Mouse (Mus musculus) embryo, embryonic 11.5 days (tissue): ENCODE results near the gene Acsl4.

Source experiments
- DNase-seq: peaks from one replicate; pipeline ENCODE4 v3.0.0-alpha.2; 2012; ENCODE audit warnings: low read depth, low spot score

Gene Acsl4

DNA sequence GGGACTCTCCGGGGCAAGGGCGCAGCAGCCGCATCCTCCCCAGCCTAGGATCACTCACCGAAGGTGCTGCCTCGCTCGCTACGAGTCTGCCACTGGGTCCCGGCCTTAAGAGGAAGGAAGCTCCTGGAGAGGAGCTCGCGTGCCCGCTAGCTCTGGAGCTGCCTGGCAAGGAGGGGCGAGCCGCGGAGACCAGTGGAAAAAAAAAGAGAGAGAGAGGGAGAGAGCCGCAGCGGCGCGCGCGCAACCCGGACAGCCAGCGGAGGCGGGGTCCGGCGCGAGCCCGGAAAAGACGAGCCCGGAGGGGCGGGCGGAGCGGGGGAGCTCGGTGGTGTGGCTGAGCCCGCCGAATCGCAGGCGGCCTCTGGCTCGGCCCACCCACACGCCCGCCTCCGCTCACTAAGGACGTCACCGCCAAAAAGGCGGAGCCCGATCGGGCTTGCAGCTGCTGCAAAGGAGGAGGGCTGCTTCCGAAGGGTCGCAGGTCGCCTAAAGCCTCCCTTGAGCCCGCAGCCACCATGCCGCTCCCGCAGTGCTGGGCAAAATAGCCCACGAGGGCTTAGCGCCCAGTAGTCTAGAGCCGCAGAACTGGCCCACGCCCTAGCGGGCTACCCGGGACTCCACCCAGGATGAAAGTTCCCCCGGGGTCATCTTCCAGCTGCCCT is at the start of gene Acsl4:
Gene Acsl4 (minus strand): TSS at position 289 of the 662 bp plus-strand sequence.
- peak; percentile 76 for DNase-seq

- DNase-seq, result no peak
These were observed 47.7 kb upstream of the Acsl4 start for GRCm38 (mm10) chrX:142437971-142438504.

- no peak for DNase-seq
These were observed 42.5 kb upstream of the Acsl4 start for GRCm38 (mm10) chrX:142432846-142433245.

GRCm38 (mm10) chrX:142427111-142427510 is 36.8 kb upstream of the Acsl4 start:
- DNase-seq, result no peak

GRCm38 (mm10) chrX:142426628-142427027 is 36.3 kb upstream of the Acsl4 start:
- DNase-seq, result no peak

GRCm38 (mm10) chrX:142413884-142414283 is 23.5 kb upstream of the Acsl4 start:
- DNase-seq, result no peak

DNA sequence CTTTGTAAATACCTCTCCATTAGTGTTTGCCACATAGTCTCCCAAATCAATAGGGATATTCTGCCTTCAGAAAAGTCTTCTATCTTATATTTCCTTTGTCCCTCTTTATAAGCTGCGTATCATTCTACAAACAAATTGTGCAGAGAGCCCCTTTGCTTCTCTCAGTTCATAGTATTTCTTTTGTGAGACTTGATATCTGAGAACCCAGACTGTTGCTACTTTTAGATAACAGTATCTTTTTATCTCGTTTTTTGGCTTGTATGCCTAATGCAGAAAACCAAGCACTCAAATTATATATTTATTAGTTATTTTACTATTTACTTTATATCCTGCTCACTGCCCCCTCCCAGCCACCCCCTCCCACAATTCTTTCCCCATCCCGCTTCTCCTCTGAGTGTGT is 19.7 kb upstream of the Acsl4 start:
- DNase-seq, result no peak

DNA sequence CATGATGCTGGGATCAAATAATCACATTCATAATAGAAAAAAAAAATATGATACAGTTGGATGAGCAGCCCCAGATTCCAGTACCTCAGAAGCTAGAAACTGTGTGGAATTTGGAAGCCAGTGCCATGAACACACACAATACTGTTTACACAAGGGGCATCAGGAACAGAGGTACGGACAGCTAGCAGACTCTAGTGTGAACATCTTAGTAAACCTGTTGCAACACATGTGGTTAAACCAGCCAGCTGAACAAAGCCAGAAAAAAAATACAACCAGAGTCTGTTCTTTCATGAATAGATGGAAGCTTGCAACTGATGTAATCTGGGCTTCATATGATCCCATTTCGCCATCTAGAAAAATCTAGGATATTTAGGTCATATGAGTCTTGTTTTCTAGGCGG is 19.0 kb upstream of the Acsl4 start:
- no peak for DNase-seq

DNA sequence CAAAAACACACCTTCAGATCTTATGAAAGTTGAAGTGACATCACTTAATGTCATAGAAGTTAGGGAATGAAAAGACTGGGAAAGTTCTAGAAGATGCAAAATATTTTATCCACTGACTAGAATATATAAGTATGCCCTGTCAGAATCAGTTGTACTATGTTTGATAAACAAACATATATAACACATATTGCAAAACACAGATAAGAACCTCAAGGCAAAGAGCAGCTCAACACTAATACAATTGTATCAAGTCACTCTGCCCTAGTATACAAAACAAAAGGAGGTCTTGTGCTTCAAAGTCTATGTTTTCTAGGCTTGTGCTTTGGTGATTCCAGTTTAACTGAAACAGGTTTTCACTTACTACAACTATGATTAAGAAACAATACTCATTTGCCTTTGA is 12.8 kb upstream of the Acsl4 start:
- DNase-seq, result no peak

DNA sequence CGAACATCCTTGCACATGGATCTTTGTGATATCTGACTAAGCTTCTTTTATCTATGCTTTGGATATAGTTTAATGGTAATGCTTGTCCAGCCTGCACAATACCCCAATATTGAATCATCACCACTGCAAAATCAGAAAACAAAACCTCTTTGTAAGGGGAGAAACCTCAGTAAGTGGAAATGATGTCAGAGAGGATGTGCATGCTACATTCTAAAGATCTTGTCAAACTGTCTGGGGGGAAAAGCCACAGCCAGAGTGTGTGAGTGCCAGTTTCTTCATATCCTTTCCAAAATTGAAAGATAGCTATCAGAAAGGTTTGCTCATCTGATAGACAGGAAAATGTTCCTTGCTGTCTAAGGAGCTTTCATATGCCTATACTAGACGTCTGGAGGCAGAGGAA is 8.3 kb upstream of the Acsl4 start:
- DNase-seq, result no peak

- no peak for DNase-seq
These were observed 552 bp upstream of the Acsl4 start for GRCm38 (mm10) chrX:142390909-142391265.

DNA sequence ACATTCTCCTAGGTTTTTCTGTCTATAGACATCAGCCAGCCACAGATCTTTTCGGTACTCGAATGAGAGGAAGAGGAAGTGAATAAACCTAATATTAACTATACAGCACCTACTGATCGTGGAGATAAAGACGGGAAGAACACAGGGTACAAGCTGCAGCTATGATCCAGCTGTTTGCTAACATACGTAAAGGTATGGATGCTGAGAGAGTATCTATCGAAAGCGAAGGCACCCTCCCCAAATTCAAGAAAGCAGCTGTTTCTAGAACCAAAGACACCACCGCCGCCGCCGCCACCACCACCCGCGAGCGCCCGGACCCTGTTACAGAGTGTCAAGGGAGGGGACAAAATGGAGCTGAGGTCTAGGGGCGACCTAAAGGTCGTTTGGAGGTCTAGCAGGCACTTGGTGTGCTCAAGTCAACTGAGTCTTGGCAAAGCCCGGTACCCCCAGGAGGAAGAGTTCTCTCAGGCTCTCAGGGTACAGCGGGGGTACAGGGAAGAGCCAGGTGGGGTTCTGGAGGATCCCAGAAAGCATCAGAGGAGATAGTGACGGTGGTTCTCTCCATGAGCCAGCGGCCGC is 665 bp downstream of the Acsl4 start:
- DNase-seq, result no peak

DNA sequence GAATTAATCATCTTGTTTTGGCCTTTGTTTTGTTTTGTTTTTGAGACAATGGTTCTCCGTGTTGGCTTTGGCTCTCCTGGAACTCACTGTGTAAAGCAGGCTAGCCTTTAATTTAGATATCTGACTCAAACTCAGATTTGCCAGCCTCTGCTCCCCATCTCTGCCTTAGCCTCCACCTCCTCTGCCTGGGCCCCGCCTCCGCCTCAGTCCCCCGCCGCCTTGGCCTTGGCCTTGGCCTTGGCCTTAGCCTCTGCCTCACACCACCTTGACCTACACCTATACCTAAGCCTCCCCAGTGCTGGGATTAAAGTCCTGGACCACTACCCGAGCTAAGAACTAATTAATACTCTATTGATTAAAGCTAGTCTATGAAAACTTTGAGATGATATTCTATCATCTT is 2.2 kb downstream of the Acsl4 start:
- DNase-seq, result no peak

DNA sequence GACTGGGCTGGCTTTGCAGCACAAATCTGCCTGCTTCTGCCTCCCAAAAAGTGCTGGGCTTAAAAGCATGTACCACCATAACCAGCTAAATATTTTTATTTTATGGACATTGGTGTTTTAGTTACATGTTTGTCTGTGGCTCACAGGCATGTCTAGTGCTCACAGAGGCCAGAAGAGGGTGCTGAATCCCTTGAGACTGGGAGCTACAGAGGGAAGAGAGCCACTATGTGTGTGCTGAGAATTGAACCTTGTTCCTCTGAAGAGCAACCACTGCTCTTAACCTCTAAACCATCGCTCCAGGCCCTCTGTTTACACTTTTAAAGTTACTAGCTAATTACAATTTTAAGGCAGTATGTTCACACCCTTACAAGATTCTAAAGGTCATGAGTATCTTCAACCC is 2.7 kb downstream of the Acsl4 start:
- DNase-seq, result no peak

- no peak for DNase-seq
These were observed 5.4 kb downstream of the Acsl4 start for GRCm38 (mm10) chrX:142384918-142385317.

DNA sequence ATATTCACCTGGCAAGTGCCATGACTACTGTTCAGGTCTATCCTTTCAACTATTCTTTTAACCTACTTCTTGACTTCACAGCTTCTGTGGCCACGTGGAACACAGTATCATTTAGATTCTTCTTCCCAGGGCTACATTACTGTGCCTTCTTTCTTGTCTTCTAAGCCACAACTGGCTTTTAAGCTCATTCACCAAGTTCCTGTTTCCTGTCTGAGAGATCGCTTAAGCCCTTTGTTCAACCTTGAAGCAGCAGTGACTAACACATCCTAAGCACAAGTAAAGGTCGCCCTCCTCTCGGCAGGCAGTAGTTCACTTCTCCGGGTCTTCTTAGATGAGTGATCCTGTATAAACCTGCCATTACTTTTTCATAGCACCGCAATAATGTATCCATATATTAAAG is 10.4 kb downstream of the Acsl4 start:
- DNase-seq, result no peak

DNA sequence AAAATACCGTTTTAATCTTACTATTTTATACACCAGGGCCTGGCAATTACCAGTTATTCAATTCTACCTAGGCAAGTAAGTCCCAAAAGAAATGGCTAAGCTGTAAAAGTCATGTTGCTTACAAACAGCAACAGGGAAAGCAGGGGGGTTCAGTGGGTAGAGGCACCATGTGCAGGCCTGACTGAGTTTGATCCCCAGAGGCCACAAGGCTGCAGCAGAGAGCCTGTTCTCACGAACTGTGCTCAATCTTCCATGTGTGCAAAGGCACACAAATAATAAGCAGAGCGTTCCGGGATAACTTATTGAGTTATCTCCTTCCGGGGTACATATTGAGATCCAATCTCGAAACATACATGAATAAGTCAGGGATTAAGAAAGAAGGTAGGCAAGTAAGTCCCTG is 12.3 kb downstream of the Acsl4 start:
- no peak for DNase-seq

DNA sequence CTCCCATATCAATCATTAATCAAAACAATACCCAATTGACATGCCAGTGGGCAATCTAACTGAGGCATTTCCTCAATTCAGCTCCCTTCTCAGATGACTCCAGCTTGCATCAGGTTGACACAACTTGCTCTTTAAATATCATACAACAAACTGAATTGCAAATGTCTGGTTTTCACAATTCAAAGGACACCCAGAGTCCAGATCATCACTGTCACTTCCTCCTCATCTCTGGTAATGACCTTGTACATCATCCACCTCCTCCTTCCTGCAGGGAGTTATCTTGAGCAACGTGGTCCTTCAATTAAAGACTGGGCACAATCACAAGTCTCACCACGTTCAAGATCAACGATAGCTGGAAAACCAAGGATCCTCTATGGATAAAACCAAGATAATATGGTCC is 13.0 kb downstream of the Acsl4 start:
- DNase-seq, result no peak

DNA sequence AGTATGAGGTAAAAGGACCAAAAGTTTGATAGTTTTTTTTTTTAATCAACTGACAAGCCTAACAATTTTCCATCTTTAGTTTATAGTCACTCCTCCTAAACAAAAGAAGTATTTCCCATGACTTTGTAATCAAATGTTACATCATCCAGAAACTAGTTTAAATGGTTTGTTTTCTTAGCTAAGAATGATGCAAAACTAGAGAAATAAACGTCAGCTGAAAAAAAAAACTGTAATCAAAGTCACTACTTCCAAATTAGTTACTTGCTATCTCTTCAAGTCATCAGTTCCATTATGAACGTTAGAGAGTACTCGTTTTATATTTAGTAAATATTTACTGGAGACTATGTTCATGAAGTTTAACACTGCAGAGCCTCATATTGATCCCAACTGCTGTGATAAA is 13.6 kb downstream of the Acsl4 start:
- DNase-seq, result no peak

DNA sequence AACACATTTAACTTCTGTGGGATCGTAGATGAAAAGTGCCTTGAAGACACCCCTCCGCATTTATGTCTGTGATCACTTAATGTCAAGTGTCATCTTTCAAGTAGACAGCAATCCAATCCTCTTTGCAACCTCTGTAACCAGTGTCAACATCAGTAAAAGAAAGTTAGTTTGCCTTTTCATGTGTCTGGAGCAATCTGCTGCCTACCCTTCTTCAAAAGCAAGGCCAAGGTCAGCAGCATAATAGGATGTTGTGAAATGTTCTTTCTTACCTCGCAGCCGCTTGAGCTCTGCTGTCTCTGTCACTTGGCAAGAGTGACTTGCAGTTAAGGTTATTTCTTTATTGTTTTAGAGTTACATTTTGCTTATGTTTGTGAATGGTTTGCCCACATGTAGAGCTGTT is 14.8 kb downstream of the Acsl4 start:
- DNase-seq, result no peak

DNA sequence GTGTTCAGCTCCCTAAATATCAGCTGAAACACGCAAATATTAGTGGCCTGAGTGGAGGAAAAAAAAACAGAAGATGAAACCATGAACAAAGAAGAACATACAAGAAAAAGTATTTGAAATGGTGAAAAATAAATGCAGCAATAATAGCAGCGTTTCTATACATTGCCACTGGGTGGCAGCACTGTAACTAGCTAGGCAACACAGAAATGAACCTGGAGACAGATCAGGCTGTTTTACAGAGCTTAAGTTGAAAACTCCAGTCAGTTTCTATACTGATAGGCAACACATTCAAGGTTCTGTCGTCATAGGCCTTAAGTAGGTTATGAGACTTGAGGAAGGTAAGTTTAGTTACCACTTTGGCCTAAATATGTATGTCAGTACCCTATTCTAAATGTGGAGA is 17.9 kb downstream of the Acsl4 start:
- peak; percentile 35 for DNase-seq

GRCm38 (mm10) chrX:142369935-142370334 is 20.4 kb downstream of the Acsl4 start:
- no peak for DNase-seq

GRCm38 (mm10) chrX:142363882-142364281 is 26.5 kb downstream of the Acsl4 start:
- DNase-seq, result no peak

GRCm38 (mm10) chrX:142359031-142359430 is 31.3 kb downstream of the Acsl4 start:
- DNase-seq, result no peak
